Mouse (Mus musculus) gastrocnemius, postnatal 25 days (tissue): ENCODE results near the gene Tagap. TPM values are rescaled to one million over a fixed set of nuclear protein-coding genes. Genes with fewer than 3 reads are reported as not detected.
"Not testable (repeated sequence)": the region's sequence is repeated elsewhere in the genome, so short reads cannot be mapped to it uniquely, and the experiment has no call there.

ENCODE experiments used
- DNase-seq: peaks from one replicate; pipeline ENCODE4 v3.0.0; 2022
- total RNA-seq, 2 experiments: library from RNA; stranded (reverse); gene quantifications; 1 replicate in 1 of 2; 2 replicates in 1 of 2; pipeline ENCODE4 v1.2.3; 2021

The Tagap gene
- total RNA-seq, 2 experiments from 2014 or later: 1.8 TPM

DNA sequence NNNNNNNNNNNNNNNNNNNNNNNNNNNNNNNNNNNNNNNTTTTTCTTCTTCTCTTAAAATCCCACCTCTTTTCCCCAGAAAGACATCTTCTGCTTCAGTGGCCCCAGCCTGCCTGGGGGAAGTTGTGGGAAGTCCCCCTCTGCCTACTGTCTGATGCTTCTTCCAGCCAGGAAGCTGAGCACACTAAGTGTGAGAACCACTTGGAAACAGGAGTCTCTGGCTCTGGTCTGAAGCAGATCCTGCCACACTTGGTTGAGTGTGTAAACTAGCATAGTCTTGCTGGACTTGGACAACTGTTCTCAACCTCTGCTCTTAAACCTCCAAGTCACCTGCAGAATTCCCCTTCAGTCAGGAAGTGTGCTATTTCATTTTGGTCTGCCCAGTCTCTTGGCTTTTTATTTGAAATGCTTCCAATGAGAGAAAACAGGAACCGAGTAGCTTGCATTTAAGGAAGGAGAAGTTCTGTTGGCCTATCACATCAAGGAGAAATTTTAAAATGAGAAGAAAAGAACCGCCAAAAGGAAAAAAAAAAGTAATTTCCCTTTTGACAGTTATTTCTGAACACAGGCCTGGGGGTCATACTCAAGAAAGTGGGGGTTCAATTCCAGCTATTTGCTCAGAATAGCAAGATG is 11.1 kb upstream of the Tagap start:
- DNase-seq: no peak

DNA sequence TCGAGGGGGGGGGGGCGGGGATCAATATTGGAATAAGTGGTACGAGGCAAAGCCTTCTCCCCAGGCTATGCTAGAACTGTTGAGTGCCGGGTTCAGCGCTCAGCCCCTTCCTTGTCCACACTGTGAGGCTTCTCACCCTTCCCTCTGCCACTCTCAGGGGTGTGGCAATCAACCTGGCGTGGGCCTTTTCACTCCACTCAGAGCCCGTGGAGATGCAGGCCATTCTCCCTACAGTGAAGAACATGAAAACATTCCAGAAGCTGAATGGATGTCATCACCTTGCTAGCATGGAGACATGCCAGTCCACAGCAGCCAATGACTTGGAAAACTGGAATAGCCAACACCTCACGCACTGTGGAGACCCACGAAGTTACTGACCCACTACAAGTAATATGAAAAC is 10.0 kb upstream of the Tagap start:
- no peak for DNase-seq

DNA sequence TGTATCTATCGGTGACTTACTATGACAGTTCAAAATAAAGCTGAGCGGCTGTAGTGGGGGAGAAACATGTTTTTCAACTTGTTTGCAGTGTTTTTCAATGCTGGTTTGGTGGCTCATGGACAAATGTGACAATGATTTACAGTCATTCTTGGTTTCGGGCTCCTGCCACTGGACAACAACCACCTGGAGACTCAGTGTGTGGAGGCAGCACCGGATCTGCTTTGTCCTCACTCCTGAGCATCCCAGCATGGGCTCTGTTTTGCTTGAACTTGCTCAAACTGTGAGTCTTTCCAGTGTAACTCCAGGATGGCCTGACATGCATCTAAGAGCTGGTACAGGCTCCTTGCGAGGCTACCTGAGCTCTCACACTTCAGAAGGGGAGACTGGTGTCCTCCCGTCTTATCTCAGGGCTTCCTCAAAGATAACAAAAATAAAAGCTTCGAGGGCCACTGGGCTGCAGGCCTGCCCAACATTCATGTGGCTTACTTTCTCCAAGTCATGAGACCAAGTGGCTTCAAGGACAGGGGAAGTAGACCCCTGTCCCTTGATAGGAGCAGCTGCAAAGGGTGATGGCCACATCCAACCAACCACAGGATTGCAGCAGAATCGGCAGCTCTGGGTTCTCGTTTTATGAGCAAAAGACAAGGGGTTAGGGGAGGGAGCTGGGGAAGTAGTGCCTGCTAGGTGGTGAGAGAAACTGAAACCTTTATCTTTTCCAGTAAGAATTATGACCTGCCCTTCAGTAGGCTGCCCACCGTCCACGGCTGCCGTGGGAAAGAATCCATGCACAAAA is 8.8 kb upstream of the Tagap start:
- no peak for DNase-seq

DNA sequence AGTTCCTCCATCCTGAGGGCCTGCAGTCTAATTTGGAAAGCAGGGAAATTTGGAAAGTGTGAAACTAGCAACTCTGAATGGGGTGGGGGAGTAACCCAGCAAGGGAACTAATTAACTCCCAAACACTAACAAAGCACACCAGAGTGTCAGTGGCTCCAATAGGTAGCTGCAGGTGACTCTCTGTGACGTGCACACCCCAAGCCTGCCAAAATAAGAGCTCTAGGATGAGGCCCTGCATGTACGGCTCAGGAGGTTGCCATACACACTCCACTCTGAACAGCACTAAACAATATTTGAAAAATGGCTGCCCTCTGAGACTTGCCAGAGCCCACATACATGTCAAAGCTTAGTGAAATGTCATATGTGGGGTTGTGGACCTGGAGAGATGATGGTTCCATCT is 7.4 kb upstream of the Tagap start:
- DNase-seq: no peak

- no peak for DNase-seq
Observed at GRCm38 (mm10) chr17:7919209-7919608, 6.6 kb upstream of the Tagap start.

GRCm38 (mm10) chr17:7922564-7922963 is 3.2 kb upstream of the Tagap start:
- no peak for DNase-seq

DNA sequence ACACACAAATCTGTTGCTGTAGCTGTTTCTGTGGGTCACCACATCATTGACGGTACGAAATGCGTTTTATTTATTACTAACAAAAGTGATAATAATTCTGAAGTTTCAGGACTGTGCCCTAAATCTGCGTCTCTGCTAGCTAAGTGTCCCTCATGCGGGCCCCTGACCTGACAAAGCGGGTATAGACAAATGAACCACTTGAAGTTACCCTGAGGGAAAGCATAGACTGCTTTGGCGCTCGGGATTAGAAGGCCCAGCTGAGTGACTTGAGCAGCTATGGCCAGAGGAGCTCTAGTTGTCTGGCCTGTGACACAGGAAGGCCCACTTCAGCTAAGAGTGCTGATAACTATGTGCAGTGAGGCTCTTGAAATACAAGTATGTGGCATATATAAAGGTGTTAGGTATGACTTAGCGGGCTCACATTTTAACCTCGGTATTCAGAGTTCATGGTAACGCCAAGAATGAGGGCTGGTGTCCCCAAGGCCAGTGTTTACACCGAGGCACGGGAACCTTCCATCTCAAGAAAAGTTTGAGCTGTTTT is 1.5 kb upstream of the Tagap start:
- DNase-seq: no peak

GRCm38 (mm10) chr17:7927582-7928535 is 2.1 kb downstream of the Tagap start:
- peak; percentile 54 for DNase-seq

- no peak for DNase-seq
Observed at GRCm38 (mm10) chr17:7928662-7929061, 2.9 kb downstream of the Tagap start.

DNA sequence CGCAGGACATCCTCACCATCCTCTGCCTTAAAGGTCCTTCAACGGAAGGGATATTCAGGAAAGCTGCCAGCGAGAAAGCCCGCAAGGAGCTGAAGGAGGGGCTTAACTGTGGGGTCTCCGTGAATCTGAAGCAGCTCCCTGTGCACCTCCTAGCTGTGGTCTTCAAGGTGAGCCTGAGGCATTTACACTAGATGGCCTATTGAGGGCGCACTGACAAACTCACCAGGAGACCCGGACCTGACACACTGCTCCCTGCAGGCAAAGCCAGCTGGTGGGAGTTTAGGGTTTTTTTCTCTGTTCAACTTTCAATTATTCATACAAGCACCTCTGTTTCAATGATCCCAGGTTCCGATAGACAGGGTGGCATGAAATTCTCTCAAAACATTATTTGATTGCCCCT is 3.5 kb downstream of the Tagap start:
- DNase-seq: no peak

DNA sequence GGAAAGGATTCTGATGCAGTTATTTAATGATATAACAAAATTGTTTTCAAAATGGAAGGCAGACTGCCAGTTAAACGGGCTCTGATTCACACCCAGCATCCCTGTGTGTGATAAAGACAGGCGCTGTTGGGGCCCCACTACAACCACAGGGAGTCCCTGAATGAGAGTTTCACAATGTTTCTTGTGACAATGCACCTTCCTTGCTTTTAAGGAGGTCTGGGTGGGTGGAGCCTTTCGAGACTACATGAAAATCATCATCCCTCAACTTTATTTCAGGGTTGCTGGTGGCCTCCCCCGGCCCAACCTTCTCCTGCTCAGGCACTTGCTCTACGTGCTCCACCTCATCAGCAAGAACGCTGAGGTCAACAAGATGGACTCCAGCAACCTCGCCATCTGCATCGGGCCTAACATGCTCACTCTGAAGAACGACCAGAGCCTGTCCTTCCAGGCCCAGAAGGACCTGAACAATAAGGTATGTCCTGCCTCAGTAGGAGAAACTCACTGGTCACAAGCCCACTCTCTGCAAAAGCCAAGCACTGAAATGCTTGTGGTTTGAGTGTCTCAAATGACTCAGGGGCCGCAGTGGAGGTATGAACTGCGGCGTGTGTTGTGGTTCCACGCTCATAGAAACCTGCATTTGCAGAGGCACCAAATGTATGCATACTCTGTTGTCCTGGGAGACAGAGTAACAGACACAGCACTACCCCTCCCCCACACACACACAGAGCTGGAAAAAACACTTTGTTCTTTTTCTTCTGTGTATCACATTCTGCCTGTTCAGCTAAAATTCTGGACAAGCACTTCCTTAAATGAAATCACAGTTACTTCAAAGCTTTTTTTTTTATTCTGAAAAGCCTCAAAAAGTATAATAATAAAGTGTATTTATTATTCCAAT is 5.5 kb downstream of the Tagap start:
- no peak for DNase-seq

DNA sequence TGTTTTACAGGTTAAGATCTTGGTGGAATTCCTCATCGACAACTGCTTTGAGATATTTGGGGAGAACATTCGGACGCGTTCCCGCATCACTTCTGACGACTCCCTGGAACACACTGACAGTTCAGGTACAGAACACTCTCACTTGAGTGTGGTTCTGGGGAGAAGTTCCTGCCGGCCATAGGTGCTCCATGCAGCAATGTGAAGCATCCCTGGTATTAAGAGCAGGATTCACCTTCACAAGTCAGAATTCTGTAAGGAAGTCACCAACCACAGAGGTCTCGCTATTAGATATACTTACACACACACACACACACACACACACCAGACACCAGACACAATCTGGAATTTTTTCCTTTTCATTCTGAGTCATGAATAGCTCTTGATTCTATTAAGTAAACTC is 6.3 kb downstream of the Tagap start:
- not testable (repeated sequence) for DNase-seq

- peak; percentile 22 for DNase-seq
Observed at GRCm38 (mm10) chr17:7939640-7940039, 13.8 kb downstream of the Tagap start.

DNA sequence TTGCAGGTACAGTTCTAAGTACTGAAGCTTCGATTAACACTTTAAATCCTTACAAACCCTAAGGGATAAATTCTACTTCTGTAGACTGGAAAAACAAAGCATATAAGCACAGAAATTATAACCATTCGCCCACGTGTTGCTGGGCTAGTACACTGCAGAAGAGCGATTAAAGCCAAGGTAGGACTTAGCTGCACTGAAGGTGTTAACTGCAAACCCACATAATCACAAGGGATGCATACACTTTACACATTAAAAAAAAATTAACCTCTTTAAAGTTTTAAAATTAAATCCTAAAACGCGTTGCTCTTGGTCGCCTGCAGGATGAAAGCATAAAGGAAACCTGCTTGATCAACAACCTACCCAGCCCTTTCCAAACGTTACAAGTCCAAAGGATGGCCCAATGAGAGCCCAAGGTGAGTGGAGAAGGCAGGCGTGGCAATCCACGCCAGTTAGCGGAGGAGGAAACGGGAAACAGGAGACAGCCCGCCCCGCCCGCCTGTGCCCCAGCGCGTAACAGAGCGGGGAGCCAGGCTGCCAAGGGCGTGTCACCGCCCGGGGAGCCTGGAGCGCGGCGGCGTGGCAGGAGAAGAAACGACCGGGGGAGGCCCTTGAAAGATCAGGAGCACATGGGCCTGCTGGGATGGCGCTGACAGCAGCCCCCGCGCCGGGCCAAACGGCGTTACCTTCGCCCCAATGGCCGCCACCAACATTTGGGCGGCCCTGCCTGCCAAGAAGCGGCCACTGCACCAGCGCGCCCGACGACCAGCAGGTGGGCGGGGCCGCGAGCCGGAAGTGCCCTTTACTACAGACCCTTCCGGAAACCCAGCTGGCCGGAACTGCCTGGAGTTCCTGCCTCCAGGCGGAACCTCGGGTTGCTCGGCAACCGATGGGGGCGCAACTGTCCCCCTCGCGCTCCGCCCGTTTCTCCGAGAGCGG is 19.6 kb downstream of the Tagap start, which contains the start of gene Rsph3a:
Rsph3a (plus strand) TSS at position 498 of the 936 bp plus-strand sequence.
- peak; percentile 86 for DNase-seq

DNA sequence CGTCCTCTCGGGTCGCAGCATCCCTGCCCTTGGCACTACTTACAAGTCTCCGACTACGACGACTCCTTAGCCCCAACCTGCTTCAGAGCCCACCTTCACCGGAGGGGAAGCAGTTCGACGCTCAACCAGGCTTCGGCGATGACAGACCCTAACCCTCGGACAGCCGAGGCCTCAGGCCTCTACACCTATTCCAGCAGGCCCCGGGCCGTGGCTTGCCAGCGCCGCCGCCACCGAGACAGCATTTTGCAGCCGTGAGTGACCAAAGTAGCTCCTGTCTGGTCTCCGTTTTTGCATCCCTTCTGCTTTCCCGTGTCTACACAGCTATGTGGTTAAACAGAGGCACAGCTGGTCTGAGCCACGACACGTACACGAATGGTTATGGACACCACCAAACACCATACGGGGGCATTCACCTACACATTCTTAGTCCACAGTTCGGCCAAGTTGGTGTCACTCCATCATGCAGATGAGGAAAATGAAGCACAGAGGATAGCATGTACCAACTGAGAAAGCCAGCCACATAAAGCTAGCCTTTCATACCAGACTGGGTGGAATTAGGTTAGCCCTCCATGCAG is 20.3 kb downstream of the Tagap start:
- not testable (repeated sequence) for DNase-seq

- DNase-seq: not testable (repeated sequence)
Observed at GRCm38 (mm10) chr17:7951333-7951732, 25.5 kb downstream of the Tagap start.

DNA sequence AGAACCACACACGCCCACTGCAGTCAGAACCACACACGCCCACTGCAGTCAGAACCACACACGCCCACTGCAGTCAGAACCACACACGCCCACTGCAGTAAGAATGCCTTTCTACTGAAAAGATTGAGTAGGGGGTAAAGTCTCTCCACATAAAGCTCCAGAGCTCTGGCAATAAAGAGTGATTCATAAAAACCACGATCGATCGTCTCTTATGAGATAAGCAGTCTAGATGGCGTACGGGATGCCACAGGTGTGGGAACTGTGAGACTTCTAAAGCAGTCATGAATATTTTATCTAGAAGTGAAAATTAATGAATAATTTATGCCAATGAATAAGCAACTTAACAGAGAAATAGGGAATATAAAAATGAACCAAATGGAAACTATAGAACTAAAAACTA is 31.4 kb downstream of the Tagap start:
- not testable (repeated sequence) for DNase-seq

DNA sequence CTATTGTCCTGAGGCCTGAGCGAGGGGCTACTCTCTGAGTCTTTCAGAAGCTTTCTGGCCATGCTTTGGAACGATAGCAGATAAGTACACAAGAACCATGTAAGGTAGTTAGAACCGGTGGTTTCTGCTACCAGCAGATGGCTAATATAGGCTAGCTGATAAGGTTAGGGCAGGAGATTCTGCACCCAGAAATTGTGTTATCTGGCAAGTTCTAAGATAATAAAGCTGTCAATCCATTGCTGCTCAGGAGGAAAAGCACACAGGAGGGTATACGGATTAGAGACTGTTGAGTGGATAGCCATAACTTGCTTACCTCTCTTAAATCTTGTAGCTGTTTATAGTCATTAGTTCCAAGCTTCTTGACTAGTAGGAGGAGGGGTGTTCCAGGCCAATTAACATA is 37.5 kb downstream of the Tagap start:
- not testable (repeated sequence) for DNase-seq

GRCm38 (mm10) chr17:7964398-7964797 is 38.6 kb downstream of the Tagap start:
- DNase-seq: not testable (repeated sequence)

DNA sequence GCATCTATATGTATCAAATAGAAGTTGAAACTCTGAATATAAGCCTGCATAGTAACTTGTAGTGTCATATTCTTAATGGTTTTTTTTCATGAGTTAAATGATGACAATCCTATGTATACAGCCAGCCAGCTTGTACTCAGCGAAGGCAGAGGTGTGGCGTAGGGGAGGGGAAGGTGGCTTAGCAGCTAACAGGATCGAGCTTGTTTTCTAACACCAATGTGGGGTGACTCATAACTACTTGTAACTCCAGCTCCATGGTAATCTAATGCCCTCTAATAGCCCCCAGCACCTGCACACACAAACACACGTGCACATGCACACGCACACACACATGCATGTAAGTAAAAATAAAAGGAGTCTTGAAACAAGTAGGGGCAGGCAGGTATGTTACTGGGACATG is 42.7 kb downstream of the Tagap start:
- not testable (repeated sequence) for DNase-seq
